Mouse (Mus musculus) hindbrain, embryonic 10.5 days (tissue): ENCODE results near the gene Olfr938. TPM values are rescaled to one million over a fixed set of nuclear protein-coding genes. Genes with fewer than 3 reads are reported as not detected.

ENCODE experiments used
- DNase-seq: peaks from one replicate; pipeline ENCODE4 v3.0.0-alpha.2; 2017; ENCODE audit warnings: low spot score
- H3K27ac ChIP-seq: fragments of 300-500 bp; sonication (generic); 2 replicates; pipeline ENCODE4 v1.5.1; 2016; ENCODE audit warnings: mild to moderate bottlenecking, moderate library complexity
- H3K27me3 ChIP-seq: fragments of 300-500 bp; sonication (generic); 2 replicates; pipeline ENCODE4 v1.6.1; 2016; ENCODE audit warnings: mild to moderate bottlenecking; ENCODE audit not compliant: poor library complexity, insufficient read depth, severe bottlenecking
- H3K36me3 ChIP-seq: fragments of 300-500 bp; sonication (generic); 2 replicates; pipeline ENCODE4 v1.6.1; 2016; ENCODE audit warnings: mild to moderate bottlenecking, moderate library complexity
- H3K4me1 ChIP-seq: fragments of 300-500 bp; sonication (generic); replicated peaks from 2 replicates; pipeline ENCODE4 v1.6.1; 2016; ENCODE audit warnings: mild to moderate bottlenecking
- H3K4me3 ChIP-seq: fragments of 300-500 bp; sonication (generic); 2 replicates; pipeline ENCODE4 v1.5.1; 2016; ENCODE audit warnings: mild to moderate bottlenecking, moderate library complexity
- H3K9me3 ChIP-seq: fragments of 300-500 bp; sonication (generic); 2 replicates; pipeline ENCODE4 v1.6.1; 2016; ENCODE audit warnings: mild to moderate bottlenecking, moderate library complexity
- WGBS: fragments of 180-500 bp; shearing (Covaris S2); methylation state at CpG from one replicate; pipeline ENCODE4 v1.1.7; 2016; 5-methylcytosine and 5-hydroxymethylcytosine counted together
- polyA plus RNA-seq: library from polyadenylated mRNA; unstranded; fragments of >200 nt; fragmentation: Nextera tagmentation; extraction: Ambion mirVana; gene quantifications from 2 replicates; pipeline ENCODE4 v1.2.1, GENCODE M21; 2016

Olfr938 gene
- not detected in 2 replicates for polyA plus RNA-seq

GRCm38 (mm10) chr9:39078787-39079186, at the start of gene Olfr938:
TSS of gene Olfr938 (minus strand) at chr9:39078887.
- H3K9me3 ChIP-seq = peaks cover 4% of the 10 kb centered on the region; the same call in 1 of the 2 replicates
- WGBS = 91% methylated on average over 2 of the region's 2 CpGs

GRCm38 (mm10) chr9:39127831-39128230, 49.1 kb upstream of the Olfr938 start, which contains the start of gene Olfr27:
TSS of gene Olfr27 (plus strand) at chr9:39128131.
- H3K9me3 ChIP-seq = no peaks in the 10 kb centered on the region
- DNase-seq = no peak
- no peaks in the 10 kb centered on the region for H3K4me1 ChIP-seq
- no peaks in the 10 kb centered on the region for H3K27me3 ChIP-seq
- H3K4me3 ChIP-seq = no peak within 1 kb of the TSS
- H3K27ac ChIP-seq = no peak within 1 kb of the TSS
- H3K36me3 ChIP-seq = no peaks in the 10 kb centered on the region

More at GRCm38 (mm10) chr9:39078787-39079186, at the start of gene Olfr938:
- Histone ChIP-seq H3K27ac (no peak within 1 kb of the TSS), H3K27me3 (no peaks in the 10 kb centered on the region), H3K4me3 (no peak within 1 kb of the TSS), H3K36me3 (no peaks in the 10 kb centered on the region), H3K4me1 (no peaks in the 10 kb centered on the region)
- no peak for DNase-seq

- no peak for DNase-seq
- Histone ChIP-seq H3K9me3 (no peaks in the 10 kb centered on the region), H3K4me3 (no peak overlapping the region), H3K4me1 (no peaks in the 10 kb centered on the region), H3K27me3 (no peaks in the 10 kb centered on the region), H3K27ac (no peak overlapping the region), H3K36me3 (no peaks in the 10 kb centered on the region)
- 97% methylated on average over 1 of the region's 1 CpGs for WGBS
Observed at GRCm38 (mm10) chr9:39127326-39127725, 48.6 kb upstream of the Olfr938 start.

GRCm38 (mm10) chr9:39064851-39065250, 13.8 kb downstream of the Olfr938 start, which contains the start of gene Olfr937:
TSS of gene Olfr937 (minus strand) at chr9:39064951.
- no peaks in the 10 kb centered on the region for H3K4me1 ChIP-seq
- no peaks in the 10 kb centered on the region for H3K27me3 ChIP-seq
- WGBS = 93% methylated on average over 1 of the region's 1 CpGs
- no peak within 1 kb of the TSS for H3K4me3 ChIP-seq
- H3K36me3 ChIP-seq = no peaks in the 10 kb centered on the region
- no peak within 1 kb of the TSS for H3K27ac ChIP-seq
- H3K9me3 ChIP-seq = no peaks in the 10 kb centered on the region
- no peak for DNase-seq

Other genes with a start within 250 kb of the Olfr938 start
- not detected in 2 replicates for gene Olfr924, start 234.4 kb downstream of the Olfr938 start, polyA plus RNA-seq
- gene Olfr26, start 223.8 kb downstream of the Olfr938 start, polyA plus RNA-seq = not detected in 2 replicates
- not detected in 2 replicates for gene Olfr926, start 201.8 kb downstream of the Olfr938 start, polyA plus RNA-seq
- not detected in 2 replicates for gene Olfr930, start 149.1 kb downstream of the Olfr938 start, polyA plus RNA-seq
- not detected in 2 replicates for gene Olfr933, start 106.6 kb downstream of the Olfr938 start, polyA plus RNA-seq
- not detected in 2 replicates for gene Olfr934, start 90.6 kb downstream of the Olfr938 start, polyA plus RNA-seq
- gene Olfr935, start 79.2 kb downstream of the Olfr938 start, polyA plus RNA-seq = not detected in 2 replicates
- gene Olfr146, start 55.5 kb downstream of the Olfr938 start, polyA plus RNA-seq = not detected in 2 replicates
- gene Olfr937, start 13.9 kb downstream of the Olfr938 start, polyA plus RNA-seq = not detected in 2 replicates
- gene Olfr27, start 49.2 kb upstream of the Olfr938 start, polyA plus RNA-seq = not detected in 2 replicates
- gene Olfr943, start 87.4 kb upstream of the Olfr938 start, polyA plus RNA-seq = not detected in 2 replicates
- not detected in 2 replicates for gene Olfr944, start 123.0 kb upstream of the Olfr938 start, polyA plus RNA-seq
- not detected in 2 replicates for gene Olfr1537, start 171.1 kb upstream of the Olfr938 start, polyA plus RNA-seq
- gene Olfr945, start 197.9 kb upstream of the Olfr938 start, polyA plus RNA-seq = not detected in 2 replicates
- not detected in 2 replicates for gene Olfr948, start 247.2 kb upstream of the Olfr938 start, polyA plus RNA-seq